Mouse (Mus musculus) ES-Bruce4 (cell line): Measurements from ENCODE around the gene Gm11060. TPM values are rescaled to one million over a fixed set of nuclear protein-coding genes. Genes with fewer than 3 reads are reported as not detected.

Source experiments
- H3K27ac ChIP-seq: 2 replicates; pipeline ENCODE4 v1.5.1; 2012; ENCODE audit warnings: low read length, inconsistent platforms; ENCODE audit not compliant: insufficient read depth
- H3K27me3 ChIP-seq: 2 replicates; pipeline ENCODE4 v1.6.1; 2012; ENCODE audit warnings: mild to moderate bottlenecking, low read length, inconsistent platforms; ENCODE audit not compliant: control insufficient read depth, poor library complexity, insufficient read depth, severe bottlenecking
- H3K36me3 ChIP-seq: 2 replicates; pipeline ENCODE4 v1.6.1; 2012; ENCODE audit warnings: inconsistent platforms, mild to moderate bottlenecking, low read length, moderate library complexity; ENCODE audit not compliant: control insufficient read depth, poor library complexity, insufficient read depth, severe bottlenecking
- H3K4me1 ChIP-seq: one replicate; pipeline ENCODE4 v1.8.1; 2011; ENCODE audit warnings: low read length; ENCODE audit not compliant: control insufficient read depth, insufficient read depth
- H3K4me3 ChIP-seq: 2 replicates; pipeline ENCODE4 v1.5.1; 2011; ENCODE audit warnings: low read depth, mild to moderate bottlenecking, low read length
- H3K9ac ChIP-seq: 2 replicates; pipeline ENCODE4 v1.6.1; 2012; ENCODE audit warnings: low read depth, mild to moderate bottlenecking, inconsistent platforms; ENCODE audit not compliant: poor library complexity, severe bottlenecking
- H3K9me3 ChIP-seq: replicated peaks from 2 replicates; pipeline ENCODE4 v1.6.1; 2012; ENCODE audit warnings: mild to moderate bottlenecking, low read length, inconsistent platforms; ENCODE audit not compliant: control insufficient read depth, poor library complexity, insufficient read depth, severe bottlenecking
- CTCF ChIP-seq: IDR thresholded peaks from one replicate; pipeline ENCODE4 v1.8.1; 2011; ENCODE audit warnings: low read depth, low read length
- EP300 ChIP-seq: IDR thresholded peaks from 2 replicates; pipeline ENCODE4 v1.6.1; 2011; ENCODE audit warnings: low read depth, low read length; ENCODE audit not compliant: insufficient read depth
- POLR2A ChIP-seq: IDR thresholded peaks from one replicate; pipeline ENCODE4 v1.8.1; 2011; ENCODE audit warnings: low read length; ENCODE audit not compliant: insufficient read depth
- polyA plus RNA-seq: library from polyadenylated mRNA; stranded (reverse); fragments of >200 nt; gene quantifications from 2 replicates; pipeline ENCODE4 v1.2.4, GENCODE M21; 2011; ENCODE audit warnings: low read depth; ENCODE audit not compliant: missing spikeins, insufficient read depth, insufficient read length

The Gm11060 gene
- polyA plus RNA-seq, 1 experiment: not detected

- TF ChIP-seq CTCF: no peak
- TF ChIP-seq EP300: no peak
- TF ChIP-seq POLR2A: no peak
- H3K4me3 ChIP-seq: no peak overlapping the region
- no peaks in the 10 kb centered on the region for H3K36me3 ChIP-seq
- H3K4me1 ChIP-seq: no peaks in the 10 kb centered on the region
- no peak overlapping the region for H3K27ac ChIP-seq
- no peaks in the 10 kb centered on the region for H3K9me3 ChIP-seq
- no peak overlapping the region for H3K9ac ChIP-seq
- no peaks in the 10 kb centered on the region; the same call in 1 of the 2 replicates for H3K27me3 ChIP-seq
Measured at GRCm38 (mm10) chr2:105141371-105141770, 49.6 kb downstream of the Gm11060 start.

Other genes starting within 250 kb of the Gm11060 start
- 62.0 and 64.3 TPM in 2 replicates for gene Prrg4, start 242.1 kb upstream of the Gm11060 start, polyA plus RNA-seq
- gene Ccdc73, start 224.2 kb upstream of the Gm11060 start, polyA plus RNA-seq: 5.9 and 10.5 TPM in 2 replicates
- 361 and 367 TPM in 2 replicates for gene Eif3m, start 74.9 kb upstream of the Gm11060 start, polyA plus RNA-seq
- gene Wt1, start 34.5 kb downstream of the Gm11060 start, polyA plus RNA-seq: 4.1 and 4.6 TPM in 2 replicates
- not detected in 2 replicates for gene Them7, start 132.3 kb downstream of the Gm11060 start, polyA plus RNA-seq